Mouse (Mus musculus) mature B cell (primary cell): ENCODE data around the gene Shisa9.

Source experiments
- in situ Hi-C: fragments of 300-500 bp; cut with MboI; formaldehyde crosslinking; loops from 2 replicates; pipeline ENCODE4 v1.14.3; 2019

The Shisa9 gene

GRCm38 (mm10) chr16:12052051-12052450, 68.1 kb downstream of the Shisa9 start:
- in situ Hi-C loops = no loop called here

GRCm38 (mm10) chr16:12072573-12072972, 88.7 kb downstream of the Shisa9 start:
- in situ Hi-C loops = no loop called here

GRCm38 (mm10) chr16:12076270-12076669, 92.4 kb downstream of the Shisa9 start:
- in situ Hi-C loops = no loop called here

GRCm38 (mm10) chr16:12076700-12077099, 92.8 kb downstream of the Shisa9 start:
- in situ Hi-C loops = no loop called here

GRCm38 (mm10) chr16:12083082-12083481, 99.2 kb downstream of the Shisa9 start:
- in situ Hi-C loops = no loop called here

- in situ Hi-C loops = no loop called here
These were observed 106.8 kb downstream of the Shisa9 start for GRCm38 (mm10) chr16:12090604-12091235.

- in situ Hi-C loops = no loop called here
These were observed 109.3 kb downstream of the Shisa9 start for GRCm38 (mm10) chr16:12093253-12093652.

- in situ Hi-C loops = no loop called here
These were observed 110.9 kb downstream of the Shisa9 start for GRCm38 (mm10) chr16:12094784-12095315.

GRCm38 (mm10) chr16:12095365-12095764, 111.5 kb downstream of the Shisa9 start:
- in situ Hi-C loops = no loop called here

GRCm38 (mm10) chr16:12108436-12108835, 124.5 kb downstream of the Shisa9 start:
- in situ Hi-C loops = no loop called here

GRCm38 (mm10) chr16:12110851-12111437, 127.0 kb downstream of the Shisa9 start:
- in situ Hi-C loops = no loop called here

- in situ Hi-C loops = no loop called here
These were observed 130.5 kb downstream of the Shisa9 start for GRCm38 (mm10) chr16:12114396-12114795.

GRCm38 (mm10) chr16:12115040-12115856, 131.3 kb downstream of the Shisa9 start:
- in situ Hi-C loops = no loop called here

GRCm38 (mm10) chr16:12116926-12117325, 133.0 kb downstream of the Shisa9 start:
- in situ Hi-C loops = no loop called here

- in situ Hi-C loops = no loop called here
These were observed 135.6 kb downstream of the Shisa9 start for GRCm38 (mm10) chr16:12119463-12119862.

GRCm38 (mm10) chr16:12129782-12130181, 145.9 kb downstream of the Shisa9 start:
- in situ Hi-C loops = no loop called here

GRCm38 (mm10) chr16:12146666-12147065, 162.8 kb downstream of the Shisa9 start:
- in situ Hi-C loops = no loop called here

- in situ Hi-C loops = no loop called here
These were observed 168.1 kb downstream of the Shisa9 start for GRCm38 (mm10) chr16:12151986-12152385.

- in situ Hi-C loops = no loop called here
These were observed 170.6 kb downstream of the Shisa9 start for GRCm38 (mm10) chr16:12154476-12154875.

GRCm38 (mm10) chr16:12173482-12174041, 189.6 kb downstream of the Shisa9 start:
- in situ Hi-C loops = no loop called here

GRCm38 (mm10) chr16:12178031-12178430, 194.1 kb downstream of the Shisa9 start:
- in situ Hi-C loops = no loop called here

- in situ Hi-C loops = no loop called here
These were observed 205.8 kb downstream of the Shisa9 start for GRCm38 (mm10) chr16:12189739-12190138.
